Mouse (Mus musculus) monocyte, adult 5-6 weeks (primary cell): ENCODE measurements around the gene Clmn. TPM values are rescaled to one million over a fixed set of nuclear protein-coding genes. Genes with fewer than 3 reads are reported as not detected.
"Not testable (repeated sequence)": the region's sequence is repeated elsewhere in the genome, so short reads cannot be mapped to it uniquely, and the experiment has no call there.

ENCODE experiments used
- ATAC-seq: fragments of 153-309, 156-312 bp; replicated peaks from 2 replicates; pipeline ENCODE4 v1.8.0; 2017; ENCODE audit warnings: mild to moderate bottlenecking; ENCODE audit not compliant: low TSS enrichment, insufficient number of reproducible peaks, severe bottlenecking, poor library complexity, low FRiP score
- total RNA-seq: library from RNA; stranded (forward); fragments of 200-1000, 200-491, 200-594 nt; gene quantifications from 3 replicates; pipeline ENCODE4 v1.2.3, GENCODE M21; 2017

The Clmn gene
- total RNA-seq, 1 experiment from 2014 or later, result not detected

DNA sequence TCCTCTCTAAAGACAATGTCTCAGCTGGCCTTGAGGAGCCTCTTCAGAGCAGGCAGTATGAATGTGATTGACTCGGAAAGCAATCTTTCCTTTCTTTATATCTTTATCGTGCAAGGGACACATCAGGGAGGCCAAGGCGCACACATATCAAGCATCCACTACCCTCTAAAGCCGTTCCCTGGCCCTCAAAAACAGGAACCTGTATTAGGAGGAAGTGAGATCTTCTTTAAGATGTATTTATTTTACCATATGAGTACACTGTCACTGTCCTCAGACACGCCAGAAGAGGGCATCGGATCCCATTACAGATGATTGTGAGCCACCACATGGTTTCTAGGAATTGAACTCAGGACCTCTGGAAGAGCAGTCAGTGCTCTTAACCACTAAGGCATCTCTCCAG is 122.6 kb downstream of the Clmn start:
- peak; percentile 89 for ATAC-seq

GRCm38 (mm10) chr12:104740841-104741787 is 123.8 kb downstream of the Clmn start:
- ATAC-seq, result no peak

- ATAC-seq, result no peak
Observed at GRCm38 (mm10) chr12:104738931-104739330, 125.9 kb downstream of the Clmn start.

GRCm38 (mm10) chr12:104738446-104738845 is 126.4 kb downstream of the Clmn start:
- no peak for ATAC-seq

DNA sequence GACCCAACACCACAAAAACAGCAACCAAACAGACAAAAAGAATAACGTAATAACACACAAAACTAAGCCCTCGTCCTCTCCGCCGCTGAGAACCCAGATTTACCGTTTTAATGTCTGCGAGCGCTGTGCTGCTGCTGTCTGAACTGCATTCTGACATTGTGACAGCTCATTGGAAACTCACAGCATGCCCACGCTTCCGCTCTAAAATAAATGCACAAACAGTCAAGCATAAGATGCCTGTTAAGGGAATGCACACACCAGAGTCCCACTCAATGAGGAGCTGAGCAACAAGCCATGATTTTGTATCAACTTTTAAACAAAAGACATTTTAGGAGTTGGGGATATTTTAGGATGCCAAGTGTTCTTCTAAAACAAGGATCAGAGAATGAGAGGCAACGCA is 127.2 kb downstream of the Clmn start:
- ATAC-seq, result no peak

DNA sequence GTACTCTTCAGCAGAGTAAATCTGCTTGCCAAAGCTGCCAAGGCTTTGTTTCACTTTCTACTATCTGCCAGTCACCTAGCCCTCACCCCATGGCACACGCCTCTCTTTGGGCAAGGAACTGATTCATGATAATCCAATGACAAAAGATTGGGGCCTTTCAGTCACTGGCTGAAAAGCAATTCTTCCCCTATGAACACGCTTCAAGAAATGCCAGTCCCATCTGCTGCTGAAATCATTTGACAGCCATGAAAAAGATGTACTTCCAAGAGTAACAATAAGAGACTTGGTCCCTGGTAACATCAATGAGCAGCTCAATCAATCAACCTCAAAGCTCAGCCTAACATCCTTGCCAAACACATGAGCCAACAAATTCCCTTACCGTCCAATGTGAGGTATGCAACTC is 128.9 kb downstream of the Clmn start:
- ATAC-seq, result no peak

- no peak for ATAC-seq
Observed at GRCm38 (mm10) chr12:104733165-104733564, 131.7 kb downstream of the Clmn start.

GRCm38 (mm10) chr12:104731782-104732181 is 133.1 kb downstream of the Clmn start:
- no peak for ATAC-seq

DNA sequence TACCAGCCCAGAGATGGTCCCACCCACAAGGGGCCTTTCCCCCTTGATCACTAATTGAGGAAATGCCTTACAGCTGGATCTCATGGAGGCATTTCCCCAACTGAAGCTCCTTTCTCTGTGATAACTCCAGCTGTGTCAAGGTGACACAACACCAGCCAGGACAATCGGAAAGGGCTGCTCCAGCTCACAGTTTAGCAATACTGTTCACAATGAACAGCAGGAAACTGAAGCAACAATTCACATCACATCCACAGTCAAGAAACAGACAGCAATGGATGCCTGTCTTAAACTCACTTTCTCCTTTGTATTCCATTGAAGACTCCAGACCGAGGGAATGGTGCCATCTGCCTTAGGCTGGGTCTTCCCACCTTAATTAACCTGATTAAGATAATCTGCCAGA is 138.4 kb downstream of the Clmn start:
- ATAC-seq, result not testable (repeated sequence)

- ATAC-seq, result no peak
Observed at GRCm38 (mm10) chr12:104722056-104722455, 142.8 kb downstream of the Clmn start.

- ATAC-seq, result no peak
Observed at GRCm38 (mm10) chr12:104721011-104721410, 143.9 kb downstream of the Clmn start.

- no peak for ATAC-seq
Observed at GRCm38 (mm10) chr12:104718956-104719355, 145.9 kb downstream of the Clmn start.

- ATAC-seq, result no peak
Observed at GRCm38 (mm10) chr12:104716409-104716808, 148.5 kb downstream of the Clmn start.

DNA sequence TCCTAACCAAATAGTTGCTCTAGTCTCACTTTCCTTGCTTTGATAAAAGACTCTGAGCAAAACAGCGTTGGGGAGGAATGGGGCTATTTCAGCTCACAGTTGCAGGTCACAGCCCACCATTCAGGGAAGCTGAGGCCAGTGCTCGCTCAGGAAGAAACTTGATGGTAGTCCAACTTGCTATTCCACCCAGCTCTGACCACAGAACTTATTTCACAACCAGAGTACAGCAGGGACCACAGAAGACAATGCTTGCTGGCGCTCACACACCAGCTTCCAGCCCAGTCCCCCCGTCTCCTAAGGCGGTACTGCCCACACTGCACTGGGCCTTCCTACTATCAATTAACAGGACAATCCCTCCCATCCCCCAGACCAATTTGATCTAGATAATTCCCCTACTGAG is 149.4 kb downstream of the Clmn start:
- ATAC-seq, result no peak

Other genes with a start within 250 kb of the Clmn start
- gene Dicer1, start 113.1 kb downstream of the Clmn start, total RNA-seq, result 29.7 to 53.7 TPM (median 49.9 TPM) in 3 replicates
- 44.7 to 96.7 TPM (median 53.9 TPM) in 3 replicates for gene Syne3, start 144.7 kb upstream of the Clmn start, total RNA-seq
- 6.8 to 10.9 TPM (median 10.2 TPM) in 3 replicates for gene Glrx5, start 167.6 kb upstream of the Clmn start, total RNA-seq